Mouse (Mus musculus): Measurements from ENCODE around the gene Ap1m1. TPM values are rescaled to one million over a fixed set of nuclear protein-coding genes. Genes with fewer than 3 reads are reported as not detected.

Gene Ap1m1
- polyA plus RNA-seq, 1 experiment from 2014 or later: 110 TPM

DNA sequence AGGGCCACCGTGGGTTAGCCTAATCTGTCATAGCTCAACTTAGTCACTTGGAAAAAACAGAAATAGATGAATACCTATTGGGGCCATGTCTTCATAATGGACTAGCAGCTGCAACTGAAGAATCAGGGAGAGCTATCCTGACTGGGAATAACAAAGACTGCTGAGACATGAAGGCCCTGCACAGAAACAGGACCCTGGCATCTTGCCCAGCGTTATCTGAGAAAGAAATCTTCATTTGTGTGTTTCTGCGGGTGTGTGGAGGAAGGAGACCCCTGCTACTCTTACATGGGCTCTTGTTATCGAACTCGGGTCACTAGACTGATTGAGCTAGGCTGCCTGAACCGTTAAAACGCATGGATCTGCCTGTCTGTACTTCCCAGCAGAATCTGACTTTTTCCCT is 1.1 kb downstream of the Ap1m1 start:
- Histone ChIP-seq H3K4me1 (ENCODE audit: control insufficient read depth, insufficient read depth, low read length) (no peaks in the 10 kb centered on the region; the same call in 1 of the 2 replicates), H3K9ac (ENCODE audit: low read depth, low read length) (no peak overlapping the region), H3K36me3 (ENCODE audit: control insufficient read depth, insufficient read depth, low read length) (no peaks in the 10 kb centered on the region), H3K27me3 (ENCODE audit: control insufficient read depth, insufficient read depth, low read length) (no peaks in the 10 kb centered on the region), H3K27ac (ENCODE audit: low read depth, low read length) (no peak overlapping the region), H3K4me3 (ENCODE audit: low read depth, low read length) (peak overlapping the region; percentile 66), H3K9me3 (replicated peaks; ENCODE audit: control insufficient read depth, low read length) (no peaks in the 10 kb centered on the region), H3K4me2 (peak overlapping the region; percentile 70)
- WGBS (ENCODE audit: insufficient replicate concordance): 71% methylated on average over 7 of the region's 7 CpGs
- ATAC-seq (replicated peaks; ENCODE audit: insufficient number of reproducible peaks, low FRiP score, low TSS enrichment): no peak

- Histone ChIP-seq H3K4me2 (no peak overlapping the region), H3K36me3 (ENCODE audit: control insufficient read depth, insufficient read depth, low read length) (peaks cover 2% of the 10 kb centered on the region; the same call in 1 of the 2 replicates), H3K4me1 (ENCODE audit: control insufficient read depth, insufficient read depth, low read length) (no peaks in the 10 kb centered on the region; the same call in 1 of the 2 replicates), H3K27ac (ENCODE audit: low read depth, low read length) (no peak overlapping the region), H3K9ac (ENCODE audit: low read depth, low read length) (no peak overlapping the region), H3K27me3 (ENCODE audit: control insufficient read depth, insufficient read depth, low read length) (no peaks in the 10 kb centered on the region), H3K9me3 (replicated peaks; ENCODE audit: control insufficient read depth, low read length) (no peaks in the 10 kb centered on the region), H3K4me3 (ENCODE audit: low read depth, low read length) (no peak overlapping the region)
- 94% methylated on average over 1 of the region's 1 CpGs for WGBS (ENCODE audit: insufficient replicate concordance)
- ATAC-seq (replicated peaks; ENCODE audit: insufficient number of reproducible peaks, low FRiP score, low TSS enrichment): no peak
Observed at GRCm38 (mm10) chr8:72242226-72242625, 2.4 kb downstream of the Ap1m1 start.

DNA sequence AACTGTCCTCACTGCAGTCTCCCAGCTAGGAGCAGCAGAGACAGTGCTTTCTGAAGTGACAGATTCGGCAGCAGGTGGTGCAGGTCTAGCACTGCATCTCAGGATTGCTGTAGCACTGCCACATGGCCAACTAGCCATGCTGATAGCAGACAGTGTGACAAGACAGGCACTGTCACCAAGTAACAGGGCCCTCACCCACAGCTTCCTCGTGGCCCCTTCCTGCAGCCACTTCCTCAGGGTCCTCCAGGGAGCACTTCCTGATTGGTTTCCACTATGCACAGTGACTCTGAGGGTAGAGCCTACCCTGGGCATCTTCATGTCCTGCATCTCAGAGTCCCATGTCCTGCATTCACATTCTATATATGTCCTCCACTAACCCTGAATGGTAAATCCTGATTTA is 4.8 kb downstream of the Ap1m1 start:
- WGBS (ENCODE audit: insufficient replicate concordance): 57% methylated on average over 2 of the region's 2 CpGs
- H3K27ac ChIP-seq (ENCODE audit: low read depth, low read length): no peak overlapping the region
- H3K27me3 ChIP-seq (ENCODE audit: control insufficient read depth, insufficient read depth, low read length): no peaks in the 10 kb centered on the region
- no peak overlapping the region for H3K4me2 ChIP-seq
- no peaks in the 10 kb centered on the region; the same call in 1 of the 2 replicates for H3K4me1 ChIP-seq (ENCODE audit: control insufficient read depth, insufficient read depth, low read length)
- H3K36me3 ChIP-seq (ENCODE audit: control insufficient read depth, insufficient read depth, low read length): peaks cover 2% of the 10 kb centered on the region; the same call in 1 of the 2 replicates
- no peak for ATAC-seq (replicated peaks; ENCODE audit: insufficient number of reproducible peaks, low FRiP score, low TSS enrichment)
- no peaks in the 10 kb centered on the region for H3K9me3 ChIP-seq (replicated peaks; ENCODE audit: control insufficient read depth, low read length)
- H3K9ac ChIP-seq (ENCODE audit: low read depth, low read length): no peak overlapping the region
- no peak overlapping the region for H3K4me3 ChIP-seq (ENCODE audit: low read depth, low read length)

DNA sequence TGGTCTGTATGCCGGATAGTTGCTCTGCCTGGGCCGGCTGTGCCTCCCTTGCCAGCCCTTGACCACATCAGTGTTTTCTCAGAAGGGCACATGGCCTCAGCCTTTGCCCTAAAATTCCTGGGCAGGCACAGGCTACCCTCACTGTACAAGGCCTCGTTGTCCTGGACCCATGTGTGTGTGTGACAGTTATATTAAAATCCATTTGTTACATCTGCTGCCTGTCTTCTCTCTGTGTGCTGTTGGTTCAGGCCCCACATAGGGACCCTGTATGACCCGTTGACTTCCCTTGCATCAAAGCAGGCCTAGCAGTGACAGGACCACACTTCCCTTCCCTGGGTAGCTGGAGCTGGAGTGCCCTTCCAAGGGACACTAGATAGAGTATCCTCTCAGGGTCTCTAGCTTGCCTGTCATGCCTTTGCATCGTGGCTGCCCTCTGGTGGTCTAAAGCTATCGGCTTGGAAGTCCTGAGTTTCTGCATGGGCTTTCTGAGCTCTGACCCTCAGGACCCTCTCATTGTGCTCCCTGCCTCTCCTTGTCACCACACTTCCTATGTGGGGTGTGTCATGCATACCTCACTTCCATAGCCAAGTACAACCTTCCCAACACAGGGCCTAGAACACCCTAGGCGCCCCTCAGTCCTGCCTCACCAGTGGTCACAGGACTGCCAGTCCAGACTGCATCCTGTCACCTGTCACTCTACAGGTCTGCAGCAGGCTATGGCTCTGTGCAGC is 17.5 kb downstream of the Ap1m1 start:
- Histone ChIP-seq H3K4me1 (ENCODE audit: control insufficient read depth, insufficient read depth, low read length) (peaks cover 3% of the 10 kb centered on the region; the same call in 1 of the 2 replicates), H3K9ac (ENCODE audit: low read depth, low read length) (0 out of 2 replicates have a peak overlapping the region, but pooled peaks have one; percentile 16), H3K27ac (ENCODE audit: low read depth, low read length) (no peak overlapping the region), H3K9me3 (replicated peaks; ENCODE audit: control insufficient read depth, low read length) (no peaks in the 10 kb centered on the region), H3K4me3 (ENCODE audit: low read depth, low read length) (no peak overlapping the region), H3K27me3 (ENCODE audit: control insufficient read depth, insufficient read depth, low read length) (no peaks in the 10 kb centered on the region), H3K4me2 (no peak overlapping the region), H3K36me3 (ENCODE audit: control insufficient read depth, insufficient read depth, low read length) (peaks cover 6% of the 10 kb centered on the region; the same call in 1 of the 2 replicates)
- ATAC-seq (replicated peaks; ENCODE audit: insufficient number of reproducible peaks, low FRiP score, low TSS enrichment): no peak
- WGBS (ENCODE audit: insufficient replicate concordance): 51% methylated on average over 7 of the region's 7 CpGs

DNA sequence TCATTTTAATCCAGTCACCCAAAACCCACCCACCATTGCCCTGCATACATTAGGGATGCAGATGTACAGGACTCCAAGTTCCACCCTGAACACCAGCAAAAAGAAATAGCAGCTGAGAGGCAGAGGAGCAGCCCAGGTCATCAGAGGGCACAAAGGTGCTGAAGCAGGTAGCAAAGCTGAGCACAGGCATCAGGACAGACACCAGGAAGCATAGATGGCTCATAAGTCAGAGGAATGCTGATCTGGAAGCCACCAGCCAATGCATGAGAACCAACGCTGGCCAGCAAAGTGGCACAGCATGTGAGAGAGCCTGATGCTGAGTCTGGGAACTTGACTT is 18.1 kb downstream of the Ap1m1 start:
- H3K4me2 ChIP-seq: no peak overlapping the region
- no peaks in the 10 kb centered on the region for H3K27me3 ChIP-seq (ENCODE audit: control insufficient read depth, insufficient read depth, low read length)
- H3K27ac ChIP-seq (ENCODE audit: low read depth, low read length): no peak overlapping the region
- H3K4me3 ChIP-seq (ENCODE audit: low read depth, low read length): no peak overlapping the region
- 95% methylated on average over 1 of the region's 1 CpGs for WGBS (ENCODE audit: insufficient replicate concordance)
- peaks cover 3% of the 10 kb centered on the region; the same call in 1 of the 2 replicates for H3K4me1 ChIP-seq (ENCODE audit: control insufficient read depth, insufficient read depth, low read length)
- no peak overlapping the region for H3K9ac ChIP-seq (ENCODE audit: low read depth, low read length)
- H3K9me3 ChIP-seq (replicated peaks; ENCODE audit: control insufficient read depth, low read length): no peaks in the 10 kb centered on the region
- no peak for ATAC-seq (replicated peaks; ENCODE audit: insufficient number of reproducible peaks, low FRiP score, low TSS enrichment)
- peaks cover 6% of the 10 kb centered on the region; the same call in 1 of the 2 replicates for H3K36me3 ChIP-seq (ENCODE audit: control insufficient read depth, insufficient read depth, low read length)

DNA sequence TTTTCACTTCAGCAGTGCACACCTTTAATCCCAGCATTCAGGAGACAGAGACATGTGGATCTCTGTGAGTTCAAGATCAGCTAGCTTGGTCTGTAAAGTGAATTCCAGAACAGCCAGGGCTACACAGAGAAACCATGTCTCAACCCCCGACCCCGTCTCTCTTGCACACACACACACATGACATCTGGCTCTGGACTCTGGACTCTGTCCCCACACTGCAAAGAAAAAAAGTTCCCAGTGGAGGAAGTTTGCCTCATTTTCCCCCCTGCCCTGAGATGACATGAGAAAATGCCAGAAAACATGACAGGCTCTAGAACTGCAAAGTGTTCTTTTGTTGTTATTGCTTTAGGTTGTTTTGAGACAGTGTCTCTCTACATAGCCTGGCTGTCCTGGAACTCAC is 20.0 kb downstream of the Ap1m1 start:
- Histone ChIP-seq H3K4me1 (ENCODE audit: control insufficient read depth, insufficient read depth, low read length) (peaks cover 3% of the 10 kb centered on the region; the same call in 1 of the 2 replicates), H3K4me2 (no peak overlapping the region), H3K36me3 (ENCODE audit: control insufficient read depth, insufficient read depth, low read length) (no peaks in the 10 kb centered on the region), H3K27me3 (ENCODE audit: control insufficient read depth, insufficient read depth, low read length) (no peaks in the 10 kb centered on the region), H3K4me3 (ENCODE audit: low read depth, low read length) (no peak overlapping the region), H3K27ac (ENCODE audit: low read depth, low read length) (no peak overlapping the region), H3K9ac (ENCODE audit: low read depth, low read length) (no peak overlapping the region), H3K9me3 (replicated peaks; ENCODE audit: control insufficient read depth, low read length) (no peaks in the 10 kb centered on the region)
- no peak for ATAC-seq (replicated peaks; ENCODE audit: insufficient number of reproducible peaks, low FRiP score, low TSS enrichment)
- 79% methylated on average over 2 of the region's 2 CpGs for WGBS (ENCODE audit: insufficient replicate concordance)

DNA sequence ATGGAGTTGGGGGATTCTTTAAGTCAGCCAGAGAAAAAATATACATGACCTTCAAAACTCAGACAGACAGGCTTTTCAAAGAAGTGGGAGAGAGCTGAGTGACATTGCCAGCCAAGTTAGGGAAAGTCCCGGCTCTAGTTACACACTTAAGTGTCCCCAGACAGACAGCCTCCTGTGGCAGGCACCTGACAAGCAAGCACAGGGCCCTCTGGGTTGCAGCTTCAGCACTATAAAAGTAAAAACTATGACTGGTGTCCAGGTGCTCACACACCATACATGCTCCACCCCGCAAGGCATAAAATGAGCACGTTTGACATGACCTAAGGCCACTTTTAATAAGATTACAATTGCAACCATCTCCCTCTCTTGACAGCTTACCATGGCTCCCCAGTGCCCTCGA is 20.8 kb downstream of the Ap1m1 start:
- 0 out of 2 replicates have a peak overlapping the region, but pooled peaks have one; percentile 12 for H3K27ac ChIP-seq (ENCODE audit: low read depth, low read length)
- H3K9ac ChIP-seq (ENCODE audit: low read depth, low read length): no peak overlapping the region
- no peaks in the 10 kb centered on the region for H3K27me3 ChIP-seq (ENCODE audit: control insufficient read depth, insufficient read depth, low read length)
- ATAC-seq (replicated peaks; ENCODE audit: insufficient number of reproducible peaks, low FRiP score, low TSS enrichment): no peak
- H3K4me3 ChIP-seq (ENCODE audit: low read depth, low read length): no peak overlapping the region
- WGBS (ENCODE audit: insufficient replicate concordance): 60% methylated on average over 4 of the region's 4 CpGs
- peaks cover 3% of the 10 kb centered on the region; the same call in 1 of the 2 replicates for H3K4me1 ChIP-seq (ENCODE audit: control insufficient read depth, insufficient read depth, low read length)
- H3K9me3 ChIP-seq (replicated peaks; ENCODE audit: control insufficient read depth, low read length): no peaks in the 10 kb centered on the region
- H3K36me3 ChIP-seq (ENCODE audit: control insufficient read depth, insufficient read depth, low read length): no peaks in the 10 kb centered on the region
- H3K4me2 ChIP-seq: no peak overlapping the region

DNA sequence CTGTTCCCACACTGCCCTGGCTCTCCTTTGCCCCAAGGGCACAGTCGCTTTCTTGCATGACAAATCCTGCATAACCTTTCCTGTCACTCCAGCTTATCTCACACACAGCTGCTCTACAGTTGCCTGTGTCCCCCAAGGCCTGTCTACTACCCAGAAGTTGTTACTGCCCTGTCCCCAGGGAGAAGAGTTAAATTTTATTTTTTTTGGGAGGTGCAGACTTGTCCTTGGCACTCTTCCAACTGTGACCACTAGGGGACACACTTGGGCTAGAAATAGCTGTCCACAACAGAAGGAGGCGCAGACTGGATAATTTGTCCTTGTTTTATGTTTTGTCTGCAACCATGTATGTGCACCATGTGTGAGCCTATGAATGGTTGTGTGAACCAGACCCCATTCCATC is 21.2 kb downstream of the Ap1m1 start:
- no peak overlapping the region for H3K4me2 ChIP-seq
- peak; percentile 29; the same call in 1 of the 2 replicates for ATAC-seq (replicated peaks; ENCODE audit: insufficient number of reproducible peaks, low FRiP score, low TSS enrichment)
- peaks cover 3% of the 10 kb centered on the region; the same call in 1 of the 2 replicates for H3K4me1 ChIP-seq (ENCODE audit: control insufficient read depth, insufficient read depth, low read length)
- H3K9ac ChIP-seq (ENCODE audit: low read depth, low read length): no peak overlapping the region
- WGBS (ENCODE audit: insufficient replicate concordance): 24% methylated on average over 2 of the region's 2 CpGs
- no peaks in the 10 kb centered on the region for H3K9me3 ChIP-seq (replicated peaks; ENCODE audit: control insufficient read depth, low read length)
- H3K27ac ChIP-seq (ENCODE audit: low read depth, low read length): 0 out of 2 replicates have a peak overlapping the region, but pooled peaks have one; percentile 12
- no peaks in the 10 kb centered on the region for H3K36me3 ChIP-seq (ENCODE audit: control insufficient read depth, insufficient read depth, low read length)
- H3K4me3 ChIP-seq (ENCODE audit: low read depth, low read length): no peak overlapping the region
- H3K27me3 ChIP-seq (ENCODE audit: control insufficient read depth, insufficient read depth, low read length): no peaks in the 10 kb centered on the region

DNA sequence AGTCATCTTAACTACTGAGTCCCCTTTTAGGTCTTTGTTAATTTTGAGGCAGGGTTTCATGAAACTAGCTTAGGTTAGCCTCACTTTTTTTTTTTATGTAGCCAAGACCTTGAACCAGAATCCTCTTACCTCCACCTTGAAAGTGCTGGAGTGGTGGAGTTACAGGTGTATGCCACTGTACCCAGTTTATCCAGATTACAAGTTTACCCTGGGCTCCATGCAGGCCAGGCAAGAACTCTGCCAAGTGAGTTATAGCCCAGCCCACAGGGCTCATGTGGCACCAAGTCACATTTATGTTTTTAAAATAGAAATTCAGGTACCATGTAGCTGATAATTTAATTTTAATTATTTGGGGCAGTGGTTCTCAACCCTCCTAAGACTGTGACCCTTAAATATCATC is 21.6 kb downstream of the Ap1m1 start:
- no peak for ATAC-seq (replicated peaks; ENCODE audit: insufficient number of reproducible peaks, low FRiP score, low TSS enrichment)
- H3K9ac ChIP-seq (ENCODE audit: low read depth, low read length): no peak overlapping the region
- peaks cover 3% of the 10 kb centered on the region; the same call in 1 of the 2 replicates for H3K4me1 ChIP-seq (ENCODE audit: control insufficient read depth, insufficient read depth, low read length)
- H3K36me3 ChIP-seq (ENCODE audit: control insufficient read depth, insufficient read depth, low read length): no peaks in the 10 kb centered on the region
- H3K27ac ChIP-seq (ENCODE audit: low read depth, low read length): no peak overlapping the region
- no peaks in the 10 kb centered on the region for H3K9me3 ChIP-seq (replicated peaks; ENCODE audit: control insufficient read depth, low read length)
- no peaks in the 10 kb centered on the region for H3K27me3 ChIP-seq (ENCODE audit: control insufficient read depth, insufficient read depth, low read length)
- no peak overlapping the region for H3K4me3 ChIP-seq (ENCODE audit: low read depth, low read length)
- H3K4me2 ChIP-seq: no peak overlapping the region
